Mouse (Mus musculus) right cerebral cortex, postnatal 36 days (tissue): Measurements from ENCODE around the gene Tstd3.

Experiments
- DNase-seq, 2 experiments: peaks; one replicate each; pipeline ENCODE4 v3.0.0; 2022; ENCODE audit warnings: low spot score in 2 of 2, mixed read lengths in 1 of 2

Tstd3 gene

GRCm38 (mm10) chr4:21766863-21767304 lies at the start of gene Tstd3, which contains the start of gene Usp45:
Gene Tstd3 (minus strand): TSS chr4:21767212.
Gene Usp45 (plus strand): TSS chr4:21767156.
- DNase-seq = peak; percentile 80 to 82

DNA sequence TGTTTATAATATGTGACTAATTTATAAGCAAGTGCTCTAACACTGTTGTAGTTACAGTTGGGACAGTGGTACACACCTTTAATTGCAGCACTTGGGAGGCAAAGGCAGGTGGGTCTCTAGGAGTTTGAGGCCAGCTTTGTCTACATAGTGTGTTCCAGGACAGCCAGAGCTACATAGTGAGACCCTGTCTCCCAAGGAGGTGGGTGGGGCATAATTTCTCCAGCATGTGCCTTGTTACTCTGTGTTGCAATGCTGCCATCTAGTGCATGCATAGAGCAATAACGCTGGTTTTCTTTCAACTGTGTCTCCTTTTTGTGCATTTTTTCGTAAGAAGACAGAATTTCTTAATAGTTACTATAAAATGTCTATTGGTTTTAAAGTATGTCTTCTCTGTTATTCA lies 47.0 kb upstream of the Tstd3 start:
- peak in 1 of 2 experiments; percentile 5 for DNase-seq

GRCm38 (mm10) chr4:21812635-21813034 lies 45.6 kb upstream of the Tstd3 start:
- no peak for DNase-seq

DNA sequence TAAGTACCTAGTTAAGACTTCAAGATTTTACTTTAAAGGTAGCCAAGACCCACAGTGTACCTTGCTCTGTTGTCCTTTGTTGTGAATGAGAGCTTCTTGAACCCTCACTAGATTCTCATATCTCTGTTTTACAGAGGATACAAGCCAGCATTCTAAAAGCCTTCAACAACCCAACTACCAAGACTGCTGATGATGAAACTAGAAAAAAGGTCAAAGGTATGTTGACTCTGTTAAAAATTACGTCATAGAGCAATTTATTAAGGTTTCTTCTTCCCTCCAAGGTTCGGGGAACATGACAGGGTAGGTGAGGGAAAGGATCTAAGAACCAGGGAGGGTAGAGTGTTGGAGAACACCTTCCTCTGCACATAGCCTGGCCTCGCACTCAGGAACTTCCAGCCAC lies 43.6 kb upstream of the Tstd3 start:
- DNase-seq = no peak

DNA sequence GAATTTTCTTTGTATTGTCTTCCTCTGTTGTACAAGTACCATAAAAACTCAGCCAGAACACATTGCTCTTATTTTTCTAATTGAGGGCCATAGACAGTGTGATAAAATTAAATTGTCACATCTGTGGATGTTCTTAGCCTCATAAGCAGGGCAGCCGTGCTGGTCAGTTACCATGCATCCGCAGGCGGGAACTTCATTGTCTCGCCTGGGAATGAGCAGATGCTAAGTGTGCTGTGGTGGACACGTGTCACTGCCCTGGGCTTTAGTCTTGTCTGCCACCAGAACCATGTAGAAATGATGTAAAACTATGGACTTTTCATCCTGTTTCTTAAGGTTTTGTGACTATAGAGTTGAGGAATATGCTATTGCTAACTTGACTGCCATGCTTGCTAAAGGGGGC lies 40.2 kb upstream of the Tstd3 start:
- no peak for DNase-seq

DNA sequence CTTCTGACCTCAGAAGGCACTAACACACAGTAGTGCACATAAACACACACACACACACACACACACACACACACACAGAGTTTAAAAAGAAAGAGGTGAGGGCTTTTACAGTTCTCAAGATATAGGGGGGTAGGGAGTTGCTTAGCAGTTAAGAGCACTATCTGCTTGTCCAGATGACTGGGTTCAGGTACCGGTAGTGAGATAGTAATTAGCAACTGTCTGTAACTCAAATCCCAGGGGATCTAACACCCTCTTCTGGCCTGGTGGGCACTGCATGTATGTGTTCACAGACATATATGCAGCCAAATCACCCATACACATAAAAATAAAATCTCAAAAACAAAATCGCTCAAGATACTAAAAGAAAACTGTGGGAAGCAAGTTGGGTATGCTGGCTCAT lies 34.6 kb upstream of the Tstd3 start:
- DNase-seq = no peak

- DNase-seq = no peak
These were observed 34.0 kb upstream of the Tstd3 start for GRCm38 (mm10) chr4:21801013-21801412.

- DNase-seq = no peak
These were observed 26.6 kb upstream of the Tstd3 start for GRCm38 (mm10) chr4:21793631-21794030.

- no peak for DNase-seq
These were observed 22.8 kb upstream of the Tstd3 start for GRCm38 (mm10) chr4:21789836-21790235.

GRCm38 (mm10) chr4:21788903-21789302 lies 21.9 kb upstream of the Tstd3 start:
- DNase-seq = no peak

- no peak for DNase-seq
These were observed 19.3 kb upstream of the Tstd3 start for GRCm38 (mm10) chr4:21786268-21786667.

GRCm38 (mm10) chr4:21780816-21781726 lies 14.1 kb upstream of the Tstd3 start:
- DNase-seq = no peak

GRCm38 (mm10) chr4:21776946-21777265 lies 9.9 kb upstream of the Tstd3 start:
- no peak for DNase-seq

- DNase-seq = peak; percentile 83 to 87
These were observed 9.3 kb upstream of the Tstd3 start for GRCm38 (mm10) chr4:21776091-21776945.

DNA sequence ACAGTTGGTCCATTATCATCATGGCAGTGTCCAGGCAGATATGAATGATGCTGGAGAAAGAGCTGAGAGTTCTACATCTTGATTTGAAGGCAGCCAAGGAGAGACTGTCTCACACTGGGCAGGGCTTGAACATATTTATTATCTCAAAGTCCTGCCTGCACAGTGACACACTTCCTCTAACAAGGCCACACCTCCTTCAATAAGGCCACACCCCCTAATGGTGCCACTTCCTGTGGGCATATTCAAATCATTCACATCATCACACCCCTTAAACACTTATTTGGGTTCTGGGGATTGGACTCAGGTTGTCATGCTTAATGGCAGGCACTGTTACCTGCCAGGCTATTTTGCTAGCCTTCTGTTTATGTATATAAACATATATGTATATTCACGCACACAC lies 5.3 kb upstream of the Tstd3 start:
- DNase-seq = no peak

- no peak for DNase-seq
These were observed 4.1 kb upstream of the Tstd3 start for GRCm38 (mm10) chr4:21771064-21771463.

DNA sequence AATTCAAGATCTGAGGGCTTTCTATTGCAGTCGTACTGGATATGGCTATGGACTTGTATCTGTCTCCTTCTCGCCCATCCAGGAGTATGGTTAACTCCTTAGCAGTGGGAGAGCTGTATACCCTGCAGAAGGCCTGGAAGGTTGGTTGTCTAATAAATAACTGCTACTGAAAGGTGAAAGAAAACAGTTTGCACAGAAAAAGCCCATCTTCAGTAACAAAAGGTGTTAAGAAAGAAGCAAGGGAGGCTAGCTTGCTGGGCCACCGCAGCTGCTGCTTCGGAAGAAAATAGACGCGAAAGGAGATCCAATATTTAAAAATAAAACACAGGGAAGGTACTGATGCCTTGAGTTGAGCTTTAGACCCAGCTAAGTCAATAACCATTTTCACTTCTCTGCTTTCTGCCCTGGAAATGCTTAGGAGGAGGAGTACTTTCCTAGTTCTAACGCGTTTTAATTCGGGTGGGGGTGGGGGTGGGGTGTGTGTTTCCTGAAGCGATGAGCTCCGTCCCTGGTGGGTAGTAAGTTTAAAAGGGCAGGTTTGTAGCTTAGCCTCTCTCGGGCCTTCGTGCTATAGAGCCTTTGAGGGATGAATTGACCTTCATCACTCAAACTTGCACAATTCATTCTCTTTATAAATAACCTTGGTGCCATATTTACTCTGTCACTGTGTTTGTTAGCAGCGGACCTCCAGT lies 695 bp downstream of the Tstd3 start:
- no peak for DNase-seq

- DNase-seq = no peak
These were observed 3.2 kb downstream of the Tstd3 start for GRCm38 (mm10) chr4:21763827-21764226.

DNA sequence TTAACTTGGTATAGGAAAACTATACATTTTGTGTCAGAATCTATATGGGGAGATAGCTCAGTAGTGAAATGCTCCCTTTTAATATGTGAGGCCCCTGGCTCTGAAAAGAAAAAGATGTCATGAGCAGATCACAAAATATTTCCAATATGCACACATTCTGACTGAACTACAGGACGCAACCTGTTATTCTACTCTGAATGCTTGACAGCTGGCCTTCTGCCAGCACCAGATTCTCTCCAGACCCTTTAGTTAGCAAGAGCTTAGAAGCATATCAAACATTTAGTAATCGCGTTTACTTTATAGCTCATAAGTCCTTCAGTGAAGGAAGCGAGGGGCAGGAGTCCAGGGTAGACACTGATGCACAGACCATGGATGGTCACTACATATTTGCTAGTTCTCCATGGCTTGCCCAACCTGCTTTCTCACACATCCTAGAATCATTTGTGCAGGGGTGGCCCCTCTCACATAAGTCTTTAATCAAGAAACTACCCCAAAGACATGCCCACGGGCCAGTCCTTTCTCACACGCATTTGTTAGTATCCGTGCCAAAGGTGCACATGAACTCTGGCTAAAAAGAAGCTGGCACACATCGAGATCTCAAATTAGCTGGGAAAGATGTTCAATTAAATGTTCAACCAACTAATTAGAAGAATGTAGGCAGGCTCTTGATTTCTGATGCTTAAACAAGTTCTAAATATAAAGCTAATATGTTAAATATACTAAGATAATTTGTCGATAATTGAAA lies 5.4 kb downstream of the Tstd3 start:
- DNase-seq = no peak

DNA sequence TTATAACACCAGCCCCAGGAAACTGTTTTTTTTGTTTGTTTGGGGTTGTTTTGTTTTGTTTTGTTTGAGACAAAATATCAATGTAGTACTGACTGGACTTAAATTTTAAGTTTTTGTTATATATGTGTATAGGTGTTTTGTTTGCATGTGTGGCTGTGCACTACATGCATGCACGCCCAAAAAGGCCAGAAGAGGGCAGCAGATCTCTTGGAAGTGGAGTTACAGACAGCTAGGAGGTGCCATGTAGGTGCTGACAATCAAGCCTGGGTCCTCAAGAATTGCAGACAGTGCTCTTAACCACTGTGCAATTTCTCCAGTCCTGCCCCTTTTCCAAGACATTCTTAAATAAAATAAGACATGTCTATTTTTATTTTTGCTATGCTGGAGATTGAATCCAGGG lies 8.2 kb downstream of the Tstd3 start:
- DNase-seq = no peak

- no peak for DNase-seq
These were observed 11.8 kb downstream of the Tstd3 start for GRCm38 (mm10) chr4:21755123-21755789.
